Mouse (Mus musculus) hindbrain, embryonic 10.5 days (tissue): ENCODE results near the gene Fli1. TPM values are rescaled to one million over a fixed set of nuclear protein-coding genes. Genes with fewer than 3 reads are reported as not detected.
A peak's percentile ranks its signal among the peaks of the same experiment; 100 is the strongest.

Source experiments
- DNase-seq: peaks from one replicate; pipeline ENCODE4 v3.0.0-alpha.2; 2017; ENCODE audit warnings: low spot score
- H3K27ac ChIP-seq: fragments of 300-500 bp; sonication (generic); 2 replicates; pipeline ENCODE4 v1.5.1; 2016; ENCODE audit warnings: mild to moderate bottlenecking, moderate library complexity
- H3K27me3 ChIP-seq: fragments of 300-500 bp; sonication (generic); 2 replicates; pipeline ENCODE4 v1.6.1; 2016; ENCODE audit warnings: mild to moderate bottlenecking; ENCODE audit not compliant: poor library complexity, insufficient read depth, severe bottlenecking
- H3K36me3 ChIP-seq: fragments of 300-500 bp; sonication (generic); 2 replicates; pipeline ENCODE4 v1.6.1; 2016; ENCODE audit warnings: mild to moderate bottlenecking, moderate library complexity
- H3K4me1 ChIP-seq: fragments of 300-500 bp; sonication (generic); replicated peaks from 2 replicates; pipeline ENCODE4 v1.6.1; 2016; ENCODE audit warnings: mild to moderate bottlenecking
- H3K4me3 ChIP-seq: fragments of 300-500 bp; sonication (generic); 2 replicates; pipeline ENCODE4 v1.5.1; 2016; ENCODE audit warnings: mild to moderate bottlenecking, moderate library complexity
- H3K9me3 ChIP-seq: fragments of 300-500 bp; sonication (generic); 2 replicates; pipeline ENCODE4 v1.6.1; 2016; ENCODE audit warnings: mild to moderate bottlenecking, moderate library complexity
- WGBS: fragments of 180-500 bp; shearing (Covaris S2); methylation state at CpG from one replicate; pipeline ENCODE4 v1.1.7; 2016; 5-methylcytosine and 5-hydroxymethylcytosine counted together
- polyA plus RNA-seq: library from polyadenylated mRNA; unstranded; fragments of >200 nt; fragmentation: Nextera tagmentation; extraction: Ambion mirVana; gene quantifications from 2 replicates; pipeline ENCODE4 v1.2.1, GENCODE M21; 2016

Fli1 gene
- polyA plus RNA-seq, 1 experiment from 2014 or later, result 23.1 TPM

- H3K27me3 ChIP-seq, result peaks cover 22% of the 10 kb centered on the region
- no peak for DNase-seq
- H3K27ac ChIP-seq, result no peak overlapping the region
- 0 out of 2 replicates have a peak, but pooled peaks cover 8% of the 10 kb centered on the region for H3K4me1 ChIP-seq
- H3K4me3 ChIP-seq, result no peak overlapping the region
- no peaks in the 10 kb centered on the region for H3K9me3 ChIP-seq
- WGBS, result 95% methylated on average over 3 of the region's 3 CpGs
- no peaks in the 10 kb centered on the region for H3K36me3 ChIP-seq
These were observed 126.7 kb downstream of the Fli1 start for GRCm38 (mm10) chr9:32415952-32416351.

DNA sequence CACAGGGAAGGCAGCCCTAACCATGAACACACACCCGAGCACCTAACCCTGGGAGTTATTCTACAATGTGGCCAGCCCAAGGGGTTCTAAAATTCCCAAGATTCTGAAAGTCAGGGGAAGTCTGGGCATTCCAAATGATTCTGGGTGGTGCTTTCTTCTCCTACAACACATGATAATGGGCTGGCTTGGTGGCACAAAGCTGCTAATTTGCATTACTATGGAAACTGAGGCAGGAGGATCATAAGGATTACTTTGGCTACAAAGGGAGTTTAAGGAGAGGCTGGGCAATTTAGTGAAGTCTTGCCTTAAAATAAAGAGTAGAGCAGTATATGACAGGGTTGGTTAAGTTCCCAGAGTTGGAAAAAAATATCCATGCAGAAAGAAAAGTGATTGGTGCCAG lies 127.7 kb downstream of the Fli1 start:
- WGBS, result 53% methylated on average over 1 of the region's 1 CpGs
- Histone ChIP-seq H3K27ac (no peak overlapping the region), H3K4me1 (peaks cover 13% of the 10 kb centered on the region), H3K4me3 (no peak overlapping the region), H3K9me3 (no peaks in the 10 kb centered on the region), H3K36me3 (no peaks in the 10 kb centered on the region), H3K27me3 (peaks cover 32% of the 10 kb centered on the region)
- DNase-seq, result no peak

- WGBS, result 82% methylated on average over 10 of the region's 10 CpGs
- Histone ChIP-seq H3K9me3 (no peaks in the 10 kb centered on the region), H3K27ac (no peak overlapping the region), H3K4me1 (peaks cover 32% of the 10 kb centered on the region), H3K27me3 (peaks cover 45% of the 10 kb centered on the region), H3K4me3 (no peak overlapping the region), H3K36me3 (no peaks in the 10 kb centered on the region)
- no peak for DNase-seq
These were observed 129.7 kb downstream of the Fli1 start for GRCm38 (mm10) chr9:32412836-32413580.

GRCm38 (mm10) chr9:32411507-32411906 lies 131.2 kb downstream of the Fli1 start:
- H3K4me3 ChIP-seq, result no peak overlapping the region
- no peaks in the 10 kb centered on the region for H3K36me3 ChIP-seq
- H3K4me1 ChIP-seq, result peaks cover 28% of the 10 kb centered on the region
- no peak for DNase-seq
- peaks cover 60% of the 10 kb centered on the region for H3K27me3 ChIP-seq
- no peak overlapping the region for H3K27ac ChIP-seq
- no peaks in the 10 kb centered on the region for H3K9me3 ChIP-seq
- WGBS, result 93% methylated on average over 5 of the region's 5 CpGs

DNA sequence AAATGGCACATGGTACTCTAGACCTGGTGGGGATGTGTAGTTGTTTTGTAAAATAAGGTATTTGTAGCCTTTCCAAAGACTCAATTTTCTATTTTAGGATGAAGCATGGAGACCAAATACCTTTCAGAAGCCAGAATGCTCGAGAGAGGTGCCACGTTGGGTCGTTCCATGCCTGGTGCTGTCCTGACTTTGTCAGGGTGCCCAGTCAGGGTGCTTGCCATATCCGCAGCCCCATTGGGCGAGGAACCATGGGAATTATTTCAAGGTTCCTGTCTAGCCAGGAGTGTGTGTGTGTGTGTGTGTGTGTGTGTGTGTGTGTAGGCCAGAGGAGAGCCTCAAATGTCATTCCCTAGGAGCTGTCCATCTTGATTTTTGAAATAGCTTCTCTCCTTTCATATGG lies 132.0 kb downstream of the Fli1 start:
- Histone ChIP-seq H3K4me3 (no peak overlapping the region), H3K27ac (no peak overlapping the region; the same call in 1 of the 2 replicates), H3K27me3 (peaks cover 69% of the 10 kb centered on the region), H3K9me3 (no peaks in the 10 kb centered on the region), H3K36me3 (no peaks in the 10 kb centered on the region), H3K4me1 (peaks cover 28% of the 10 kb centered on the region)
- no peak for DNase-seq
- 93% methylated on average over 5 of the region's 5 CpGs for WGBS

DNA sequence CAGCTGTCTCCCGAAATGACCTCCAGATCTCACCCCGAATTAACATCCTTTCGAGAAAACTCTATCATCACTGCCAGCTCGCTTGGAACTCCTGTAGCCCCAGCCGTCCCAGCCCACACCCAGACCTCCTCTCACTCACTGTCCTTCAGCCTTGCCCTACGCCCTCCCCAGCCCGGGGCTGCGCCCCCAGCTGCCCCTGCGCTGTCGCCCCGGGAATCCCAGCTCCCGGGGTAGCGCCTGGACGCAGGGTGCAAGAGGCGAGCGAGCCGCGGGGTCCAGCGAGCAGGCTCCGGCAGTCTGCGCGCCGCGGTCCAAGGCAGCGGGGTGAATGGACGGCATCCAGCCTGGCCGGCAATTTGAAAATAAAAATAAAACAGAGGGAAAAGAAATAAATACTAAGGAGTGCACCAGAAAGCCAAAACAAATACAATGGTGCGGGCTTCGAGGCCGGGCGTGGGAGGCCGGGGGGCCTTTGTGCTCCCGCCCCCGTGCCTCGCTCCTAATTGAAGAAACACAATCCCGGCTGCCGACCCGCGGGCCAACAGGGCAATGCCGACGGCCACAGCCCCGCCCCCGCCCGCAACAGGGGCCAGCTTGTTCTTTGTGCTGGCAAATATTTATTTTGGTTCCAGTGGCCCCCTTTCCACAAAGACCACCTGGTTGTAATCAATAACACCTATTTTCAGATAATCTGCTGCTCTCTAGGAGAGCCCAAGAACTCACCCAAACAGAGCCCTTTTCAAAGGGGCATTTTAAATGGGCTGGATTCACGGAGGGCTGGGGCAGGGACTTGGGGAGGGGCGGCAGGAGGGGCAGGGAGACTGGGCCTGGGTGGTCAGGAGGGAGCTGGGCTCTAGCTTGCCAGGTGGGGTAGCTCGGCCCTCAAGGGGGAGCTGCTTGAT lies 133.3 kb downstream of the Fli1 start:
- H3K27ac ChIP-seq, result peak overlapping the region; percentile 93
- under 1% methylated on average over 47 of the region's 47 CpGs for WGBS

DNA sequence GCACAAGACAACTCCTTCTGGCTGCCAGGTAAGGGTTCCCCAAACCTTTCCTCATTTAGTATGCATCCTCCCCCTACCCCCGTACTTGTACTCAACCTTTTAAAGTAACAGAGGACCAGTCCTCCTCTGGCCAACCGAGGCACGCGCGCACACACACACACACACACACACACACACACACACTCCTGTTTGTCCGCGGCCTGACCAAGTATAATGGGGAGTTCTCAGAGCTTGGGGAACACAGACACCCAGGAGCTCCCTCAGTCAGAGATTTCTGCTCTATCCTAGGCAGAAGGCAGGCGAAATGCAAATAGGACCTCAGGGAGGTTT lies 134.0 kb downstream of the Fli1 start:
- no peaks in the 10 kb centered on the region for H3K9me3 ChIP-seq
- no peak for DNase-seq
- peak overlapping the region; percentile 93 for H3K27ac ChIP-seq
- H3K27me3 ChIP-seq, result peaks cover 76% of the 10 kb centered on the region
- WGBS, result 7% methylated on average over 8 of the region's 8 CpGs
- H3K36me3 ChIP-seq, result no peaks in the 10 kb centered on the region
- peak overlapping the region; percentile 64 for H3K4me3 ChIP-seq
- H3K4me1 ChIP-seq, result peaks cover 24% of the 10 kb centered on the region

More for the DNA sequence above, 133.3 kb downstream of the Fli1 start:
- Histone ChIP-seq H3K4me3 (peak overlapping the region; percentile 64), H3K36me3 (no peaks in the 10 kb centered on the region), H3K27me3 (peaks cover 75% of the 10 kb centered on the region), H3K9me3 (no peaks in the 10 kb centered on the region), H3K4me1 (peaks cover 24% of the 10 kb centered on the region)
- peak; percentile 80 for DNase-seq

- no peak overlapping the region; the same call in 1 of the 2 replicates for H3K4me3 ChIP-seq
- DNase-seq, result peak; percentile 64
- H3K4me1 ChIP-seq, result peaks cover 28% of the 10 kb centered on the region
- H3K27ac ChIP-seq, result no peak overlapping the region
- H3K27me3 ChIP-seq, result peaks cover 51% of the 10 kb centered on the region
- H3K36me3 ChIP-seq, result no peaks in the 10 kb centered on the region
- WGBS, result 45% methylated on average over 11 of the region's 11 CpGs
- H3K9me3 ChIP-seq, result no peaks in the 10 kb centered on the region
These were observed 137.3 kb downstream of the Fli1 start for GRCm38 (mm10) chr9:32405191-32405925.

DNA sequence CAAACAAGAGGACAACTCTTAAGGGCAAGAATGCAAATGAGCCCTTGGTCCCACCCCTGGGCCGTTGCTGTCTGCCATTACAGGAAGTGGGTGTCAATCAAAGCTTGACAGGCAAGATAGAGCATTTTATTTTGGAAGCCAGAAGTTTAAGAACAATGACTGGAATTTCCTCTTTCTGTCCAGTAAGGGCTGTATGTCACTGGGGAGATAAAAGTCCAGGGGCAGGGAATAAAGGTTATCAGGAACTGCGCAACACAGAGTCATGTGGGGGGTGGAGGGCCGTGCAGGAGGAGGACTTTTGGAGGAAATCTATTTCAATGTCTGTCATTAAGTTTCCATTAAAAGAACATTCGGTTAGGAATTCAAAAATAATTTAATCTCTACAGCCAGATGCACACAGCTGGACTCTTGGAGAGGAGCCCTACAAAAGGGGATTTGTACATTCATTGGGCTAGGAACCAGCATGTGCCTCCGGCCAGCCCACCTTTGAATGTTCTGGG lies 141.9 kb downstream of the Fli1 start:
- no peak overlapping the region for H3K27ac ChIP-seq
- DNase-seq, result no peak

DNA sequence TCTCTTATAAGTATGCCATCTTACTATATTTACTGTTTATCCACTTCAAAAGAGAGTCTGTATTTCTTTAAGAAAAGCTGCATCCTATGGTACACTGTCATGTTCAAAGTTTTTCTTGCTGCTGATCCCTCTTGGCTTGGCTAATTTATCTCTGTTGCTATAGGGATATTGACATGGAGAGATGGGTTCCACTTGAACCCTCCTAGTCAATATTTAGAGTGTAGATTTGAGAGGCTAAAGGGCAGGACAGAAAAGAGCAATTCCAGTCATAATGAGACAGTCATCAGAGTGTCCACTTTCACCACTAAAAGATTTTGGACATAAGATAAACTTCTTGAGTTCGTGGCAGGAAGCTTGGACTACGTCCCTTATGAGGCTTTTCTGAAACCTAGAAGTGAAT lies 142.4 kb downstream of the Fli1 start:
- peaks cover 9% of the 10 kb centered on the region for H3K27me3 ChIP-seq
- DNase-seq, result no peak
- H3K4me3 ChIP-seq, result no peak overlapping the region
- H3K27ac ChIP-seq, result no peak overlapping the region
- WGBS, result 83% methylated on average over 2 of the region's 2 CpGs
- no peaks in the 10 kb centered on the region for H3K36me3 ChIP-seq
- no peaks in the 10 kb centered on the region for H3K9me3 ChIP-seq
- H3K4me1 ChIP-seq, result peaks cover 8% of the 10 kb centered on the region; the same call in 1 of the 2 replicates

More for the DNA sequence above, 141.9 kb downstream of the Fli1 start:
- H3K27me3 ChIP-seq, result peaks cover 11% of the 10 kb centered on the region
- no peaks in the 10 kb centered on the region for H3K36me3 ChIP-seq
- no peaks in the 10 kb centered on the region for H3K9me3 ChIP-seq
- H3K4me3 ChIP-seq, result no peak overlapping the region
- H3K4me1 ChIP-seq, result peaks cover 8% of the 10 kb centered on the region; the same call in 1 of the 2 replicates
- 70% methylated on average over 5 of the region's 5 CpGs for WGBS

- no peaks in the 10 kb centered on the region for H3K27me3 ChIP-seq
- WGBS, result 91% methylated on average over 4 of the region's 4 CpGs
These were observed 147.9 kb downstream of the Fli1 start for GRCm38 (mm10) chr9:32394761-32395161.

DNA sequence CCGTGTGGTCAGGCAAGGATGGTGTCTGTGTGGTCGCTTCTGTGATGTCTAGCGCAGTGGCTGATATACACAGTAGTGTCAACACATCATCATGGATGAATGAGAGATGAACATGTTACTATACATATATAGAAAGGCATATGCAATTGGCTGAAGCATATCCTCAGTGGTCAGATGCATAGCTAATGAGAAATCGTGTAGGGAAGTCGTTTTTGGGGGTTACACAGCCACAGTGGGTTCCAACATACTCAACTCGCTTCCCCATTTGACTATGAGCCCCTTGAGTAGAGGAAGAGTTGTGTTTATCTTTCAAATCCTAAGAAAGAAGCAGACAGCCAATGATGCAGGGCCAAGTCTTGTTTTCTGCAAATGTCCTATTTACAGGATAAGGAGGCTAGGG lies 149.9 kb downstream of the Fli1 start:
- Histone ChIP-seq H3K36me3 (no peaks in the 10 kb centered on the region), H3K4me1 (no peaks in the 10 kb centered on the region), H3K9me3 (no peaks in the 10 kb centered on the region), H3K4me3 (no peak overlapping the region), H3K27ac (no peak overlapping the region), H3K27me3 (no peaks in the 10 kb centered on the region)
- no peak for DNase-seq
- 86% methylated on average over 6 of the region's 6 CpGs for WGBS

More at GRCm38 (mm10) chr9:32394761-32395161, 147.9 kb downstream of the Fli1 start:
- Histone ChIP-seq H3K9me3 (no peaks in the 10 kb centered on the region), H3K4me3 (no peak overlapping the region), H3K4me1 (0 out of 2 replicates have a peak, but pooled peaks cover under 1% of the 10 kb centered on the region), H3K27ac (no peak overlapping the region), H3K36me3 (no peaks in the 10 kb centered on the region)
- DNase-seq, result no peak
